Mouse (Mus musculus): ENCODE results near the gene Gm21721. TPM values are rescaled to one million over a fixed set of nuclear protein-coding genes. Genes with fewer than 3 reads are reported as not detected.
"Not testable (repeated sequence)": the region's sequence is repeated elsewhere in the genome, so short reads cannot be mapped to it uniquely, and the experiment has no call there.

The Gm21721 gene
- not detected in 2 replicates for polyA plus RNA-seq (2012; rRNA removed)
- polyA plus RNA-seq (2014; fragmentation: Nextera tagmentation; extraction: Ambion mirVana), result not detected in 2 replicates

- H3K4me1 ChIP-seq (replicated peaks; ENCODE audit: control insufficient read depth in 2 of 2, insufficient read depth in 2 of 2, low read length in 1 of 2); H3K4me3 ChIP-seq (ENCODE audit: insufficient read depth in 1 of 2, low read depth in 2 of 2, low read length in 2 of 2); H3K36me3 ChIP-seq (replicated peaks; ENCODE audit: control insufficient read depth, insufficient read depth, low read depth); H3K9ac ChIP-seq (replicated peaks); H3K9me3 ChIP-seq (ENCODE audit: control insufficient read depth, low read length); H3K4me2 ChIP-seq (ENCODE audit: low read depth); H3K27ac ChIP-seq; DNase-seq (ENCODE audit: low read depth in 3 of 3, low spot score in 3 of 3); H3K27me3 ChIP-seq (ENCODE audit: control insufficient read depth, insufficient read depth, low read length); ATAC-seq (ENCODE audit: insufficient read depth): not testable (repeated sequence)
- WGBS (ENCODE audit: insufficient replicate concordance), result no CpG with 5 or more reads among the region's 2 CpGs
Observed at GRCm38 (mm10) chrY:9202090-9202489, at the start of gene Gm21721. Gm21721 (minus strand) TSS chrY:9202190.

Other genes with a start within 250 kb of the Gm21721 start
- not detected in 2 replicates for gene Gm21292, start 68.3 kb downstream of the Gm21721 start, polyA plus RNA-seq (2012; rRNA removed)
- not detected in 2 replicates for gene Gm21292, start 68.3 kb downstream of the Gm21721 start, polyA plus RNA-seq (2014; fragmentation: Nextera tagmentation; extraction: Ambion mirVana)
- gene Gm21812, start 145.0 kb upstream of the Gm21721 start, polyA plus RNA-seq (2012; rRNA removed), result not detected in 2 replicates
- gene Gm21812, start 145.0 kb upstream of the Gm21721 start, polyA plus RNA-seq (2014; fragmentation: Nextera tagmentation; extraction: Ambion mirVana), result not detected in 2 replicates
- gene Gm21874, start 214.0 kb upstream of the Gm21721 start, polyA plus RNA-seq (2012; rRNA removed), result not detected in 2 replicates
- gene Gm21874, start 214.0 kb upstream of the Gm21721 start, polyA plus RNA-seq (2014; fragmentation: Nextera tagmentation; extraction: Ambion mirVana), result not detected in 2 replicates

Measured in liver, embryonic 14.5 days (tissue).